Mouse (Mus musculus): ENCODE measurements around the gene Lrrn4cl. TPM values are rescaled to one million over a fixed set of nuclear protein-coding genes. Genes with fewer than 3 reads are reported as not detected.
"Not testable (repeated sequence)": the region's sequence is repeated elsewhere in the genome, so short reads cannot be mapped to it uniquely, and the experiment has no call there.

The Lrrn4cl gene
- polyA plus RNA-seq, 1 experiment from 2014 or later: 3.5 TPM

- no peaks in the 10 kb centered on the region for H3K9me3 ChIP-seq (replicated peaks)
- no peak for ATAC-seq (ENCODE audit: insufficient number of reproducible peaks, low FRiP score, low TSS enrichment, low read depth)
- no peak overlapping the region; the same call in 1 of the 2 replicates for H3K9ac ChIP-seq
- 44% methylated on average over 1 of the region's 1 CpGs for WGBS
- H3K4me2 ChIP-seq (replicated peaks): peak overlapping the region; percentile 70; the same call in 1 of the 2 replicates
- no peak overlapping the region for H3K4me3 ChIP-seq (replicated peaks)
- H3K27me3 ChIP-seq: no peaks in the 10 kb centered on the region
- peaks cover 15% of the 10 kb centered on the region for H3K36me3 ChIP-seq
- H3K4me1 ChIP-seq: peaks cover 18% of the 10 kb centered on the region
- H3K27ac ChIP-seq (replicated peaks): peak overlapping the region; percentile 88
Measured at GRCm38 (mm10) chr19:8886916-8887584, 36.5 kb downstream of the Lrrn4cl start.

DNA sequence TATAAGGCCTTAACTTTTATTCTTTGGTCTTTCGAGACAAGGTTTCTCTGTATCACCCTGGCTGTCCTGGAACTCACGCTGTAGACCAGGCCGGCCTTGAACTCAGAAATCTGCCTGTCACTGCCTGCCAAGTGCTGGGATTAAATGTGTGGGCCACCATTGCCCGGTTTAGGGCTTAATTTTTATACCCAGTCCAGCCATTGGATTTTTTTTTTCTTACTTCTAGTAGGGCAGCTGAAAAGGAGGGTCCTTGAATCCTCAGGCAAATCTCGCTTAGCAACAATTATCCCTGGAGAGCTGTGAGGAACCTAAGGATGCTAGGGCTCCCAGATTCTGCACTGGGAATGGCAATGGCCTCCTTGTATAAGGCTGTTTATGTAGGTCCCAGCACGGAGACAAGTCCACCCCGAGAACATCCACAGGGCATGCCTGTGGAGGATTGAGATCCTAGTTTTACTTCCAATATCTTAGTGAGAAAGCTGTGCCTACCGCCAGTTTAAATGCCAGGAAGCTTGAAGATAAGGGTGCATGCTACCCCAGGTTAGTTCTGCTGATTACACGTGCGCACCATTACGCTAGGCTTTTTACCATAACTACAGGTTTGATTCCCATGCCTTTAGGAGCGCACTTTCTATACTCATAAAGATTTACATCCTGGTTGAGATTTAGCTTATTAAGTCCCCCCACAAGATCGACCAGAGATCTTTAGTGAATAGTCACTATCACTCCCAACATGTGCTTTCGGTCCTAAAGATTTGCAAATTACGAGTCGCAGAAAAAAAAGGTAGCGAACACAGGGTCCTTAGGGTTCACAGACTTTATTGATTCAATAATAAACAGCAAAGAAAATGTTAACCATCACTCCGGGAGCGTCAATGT lies 37.3 kb downstream of the Lrrn4cl start:
- H3K4me1 ChIP-seq: peaks cover 18% of the 10 kb centered on the region
- H3K9ac ChIP-seq: peak overlapping the region; percentile 89
- peak overlapping the region; percentile 88 for H3K27ac ChIP-seq (replicated peaks)
- H3K9me3 ChIP-seq (replicated peaks): no peaks in the 10 kb centered on the region
- ATAC-seq (ENCODE audit: insufficient number of reproducible peaks, low FRiP score, low TSS enrichment, low read depth): no peak
- no peaks in the 10 kb centered on the region for H3K27me3 ChIP-seq
- peak overlapping the region; percentile 70 for H3K4me2 ChIP-seq (replicated peaks)
- H3K36me3 ChIP-seq: peaks cover 15% of the 10 kb centered on the region
- WGBS: 13% methylated on average over 19 of the region's 19 CpGs
- H3K4me3 ChIP-seq (replicated peaks): peak overlapping the region; percentile 70

- ATAC-seq (ENCODE audit: insufficient number of reproducible peaks, low FRiP score, low TSS enrichment, low read depth): peak; percentile 93
- peaks cover 22% of the 10 kb centered on the region for H3K4me1 ChIP-seq
- H3K4me3 ChIP-seq (replicated peaks): peak within 1 kb of the TSS; percentile 70
- H3K27me3 ChIP-seq: no peaks in the 10 kb centered on the region
- H3K9me3 ChIP-seq (replicated peaks): no peaks in the 10 kb centered on the region
- peak within 1 kb of the TSS; percentile 88 for H3K27ac ChIP-seq (replicated peaks)
- peak within 1 kb of the TSS; percentile 70 for H3K4me2 ChIP-seq (replicated peaks)
- H3K36me3 ChIP-seq: peaks cover 15% of the 10 kb centered on the region
- peak within 1 kb of the TSS; percentile 89 for H3K9ac ChIP-seq
- WGBS: under 1% methylated on average over 58 of the region's 58 CpGs
Measured at GRCm38 (mm10) chr19:8888511-8889385, 38.2 kb downstream of the Lrrn4cl start, which contains the start of the genes 1810009A15Rik and Gm49416. 1810009A15Rik (plus strand) TSS chr19:8888853. Gm49416 (plus strand) TSS chr19:8888926.

DNA sequence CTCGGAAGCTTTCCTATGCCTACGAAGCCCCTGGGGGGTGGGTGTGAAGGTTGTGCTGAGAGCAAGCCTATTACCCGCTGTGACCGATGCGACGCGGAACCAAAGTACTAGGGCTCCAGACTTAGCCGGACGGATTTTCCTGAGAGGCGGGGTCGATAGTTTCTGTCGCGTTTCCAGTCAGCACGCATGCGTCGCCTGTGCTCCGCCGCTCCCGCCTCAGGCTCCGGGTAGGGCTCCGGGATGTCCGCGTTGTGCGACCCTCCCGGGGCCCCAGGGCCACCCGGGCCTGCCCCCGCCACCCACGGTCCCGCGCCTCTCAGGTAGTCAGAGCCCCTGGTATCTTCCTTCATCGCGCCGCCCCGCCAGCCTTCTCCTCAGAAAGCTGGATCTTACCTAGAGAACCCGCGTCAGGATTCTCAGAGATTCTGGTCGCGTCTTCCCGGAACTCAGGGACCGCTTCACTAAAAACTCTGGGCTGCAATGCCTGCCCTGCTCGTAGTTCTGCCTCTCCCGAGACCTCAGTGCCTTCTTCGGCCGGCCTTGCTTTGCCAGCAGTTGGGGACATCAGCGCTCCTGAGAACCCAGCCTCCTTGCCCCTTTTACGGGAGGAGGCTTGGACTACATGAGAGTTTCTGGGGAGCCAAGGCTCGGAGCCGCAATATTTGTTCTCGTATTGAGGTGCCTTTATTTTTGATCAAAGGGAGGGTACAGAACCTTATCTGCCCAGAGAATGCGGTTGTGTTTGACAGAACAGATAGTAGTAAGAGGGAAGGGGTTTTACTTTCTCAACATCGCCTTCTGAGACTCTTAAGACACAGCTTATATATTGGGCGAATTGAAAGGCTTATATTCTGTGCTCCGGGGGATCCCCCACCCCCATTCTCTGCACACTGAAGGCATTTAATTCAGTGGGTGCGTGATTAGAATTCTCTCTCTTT lies 42.5 kb downstream of the Lrrn4cl start, which contains the start of gene Ints5:
Gene Ints5, plus strand, starts transcription at position 177 of the 938 bp plus-strand sequence.
- peak within 1 kb of the TSS; percentile 89 for H3K9ac ChIP-seq
- peaks cover 35% of the 10 kb centered on the region for H3K4me1 ChIP-seq
- no peaks in the 10 kb centered on the region for H3K9me3 ChIP-seq (replicated peaks)
- peak within 1 kb of the TSS; percentile 90 for H3K27ac ChIP-seq (replicated peaks)
- peaks cover 37% of the 10 kb centered on the region for H3K36me3 ChIP-seq
- WGBS: 2% methylated on average over 54 of the region's 54 CpGs
- H3K4me2 ChIP-seq (replicated peaks): peak within 1 kb of the TSS; percentile 72
- peak; percentile 40 for ATAC-seq (ENCODE audit: insufficient number of reproducible peaks, low FRiP score, low TSS enrichment, low read depth)
- peak within 1 kb of the TSS; percentile 88 for H3K4me3 ChIP-seq (replicated peaks)
- no peaks in the 10 kb centered on the region for H3K27me3 ChIP-seq

DNA sequence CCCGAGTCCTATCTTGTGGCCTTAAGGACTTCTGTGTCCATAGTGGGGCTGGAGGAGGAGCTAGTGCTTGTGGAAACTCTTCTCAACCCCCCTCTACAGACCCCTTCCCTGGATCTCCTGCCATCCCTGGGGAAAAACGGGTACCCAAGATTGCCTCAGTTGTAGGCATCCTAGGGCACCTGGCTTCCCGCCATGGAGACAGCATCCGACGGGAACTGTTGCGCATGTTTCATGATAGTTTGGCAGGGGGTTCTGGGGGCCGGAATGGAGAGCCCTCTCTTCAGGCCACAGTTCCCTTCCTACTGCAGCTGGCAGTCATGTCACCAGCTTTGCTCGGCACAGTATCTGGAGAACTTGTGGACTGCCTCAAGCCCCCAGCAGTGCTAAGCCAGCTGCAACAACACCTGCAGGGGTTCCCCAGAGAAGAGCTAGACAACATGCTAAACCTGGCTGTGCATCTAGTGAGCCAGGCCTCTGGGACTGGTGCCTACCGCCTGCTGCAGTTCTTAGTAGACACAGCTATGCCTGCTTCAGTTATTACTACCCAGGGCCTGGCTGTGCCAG lies 44.9 kb downstream of the Lrrn4cl start:
- no peaks in the 10 kb centered on the region for H3K27me3 ChIP-seq
- peaks cover 33% of the 10 kb centered on the region for H3K36me3 ChIP-seq
- H3K4me2 ChIP-seq (replicated peaks): no peak overlapping the region
- no peak overlapping the region for H3K9ac ChIP-seq
- no peak for ATAC-seq (ENCODE audit: insufficient number of reproducible peaks, low FRiP score, low TSS enrichment, low read depth)
- H3K4me1 ChIP-seq: peaks cover 38% of the 10 kb centered on the region
- H3K27ac ChIP-seq (replicated peaks): no peak overlapping the region
- no peaks in the 10 kb centered on the region for H3K9me3 ChIP-seq (replicated peaks)
- 88% methylated on average over 9 of the region's 9 CpGs for WGBS
- H3K4me3 ChIP-seq (replicated peaks): no peak overlapping the region

- not testable (repeated sequence) for H3K4me2 ChIP-seq (replicated peaks); H3K4me3 ChIP-seq (replicated peaks); ATAC-seq (ENCODE audit: insufficient number of reproducible peaks, low FRiP score, low TSS enrichment, low read depth); H3K9me3 ChIP-seq (replicated peaks); H3K27me3 ChIP-seq
- peaks cover 26% of the 10 kb centered on the region for H3K36me3 ChIP-seq
- WGBS: 91% methylated on average over 5 of the region's 5 CpGs
- H3K4me1 ChIP-seq: peaks cover 38% of the 10 kb centered on the region
- peak overlapping the region; percentile 2; the same call in 1 of the 2 replicates for H3K9ac ChIP-seq
- 0 out of 2 replicates have a peak overlapping the region, but pooled peaks have one; percentile 28 for H3K27ac ChIP-seq (replicated peaks)
Measured at GRCm38 (mm10) chr19:8896231-8896630, 45.7 kb downstream of the Lrrn4cl start.

DNA sequence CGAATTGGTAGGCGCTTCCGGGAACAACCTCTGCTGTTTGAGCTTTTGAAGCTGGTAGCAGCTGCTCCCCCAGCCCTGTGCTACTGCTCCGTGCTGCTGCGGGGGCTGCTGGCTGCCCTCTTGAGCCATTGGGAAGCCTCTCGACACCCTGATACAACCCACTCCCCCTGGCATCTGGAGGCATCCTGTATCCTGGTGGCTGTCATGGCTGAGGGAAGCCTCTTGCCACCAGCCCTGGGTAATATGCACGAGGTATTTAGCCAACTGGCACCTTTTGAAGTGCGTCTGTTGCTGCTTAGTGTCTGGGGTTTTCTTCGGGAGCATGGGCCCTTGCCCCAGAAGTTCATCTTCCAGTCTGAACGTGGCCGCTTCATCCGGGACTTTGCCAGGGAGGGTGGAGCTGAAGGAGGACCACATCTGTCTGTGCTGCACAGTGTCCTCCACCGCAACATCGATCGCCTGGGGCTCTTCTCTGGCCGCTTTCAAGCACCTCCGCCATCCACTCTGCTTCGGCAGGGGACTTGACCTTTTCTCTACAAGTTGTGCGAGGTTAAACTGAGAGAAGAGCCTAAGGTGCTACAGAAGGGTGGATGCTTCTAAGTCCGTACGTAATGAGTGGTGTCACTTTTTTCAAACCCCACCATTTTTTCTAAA lies 46.8 kb downstream of the Lrrn4cl start:
- Histone ChIP-seq H3K36me3 (peaks cover 33% of the 10 kb centered on the region), H3K4me1 (peaks cover 38% of the 10 kb centered on the region), H3K4me3 (replicated peaks) (peak overlapping the region; percentile 81), H3K27ac (replicated peaks) (peak overlapping the region; percentile 92), H3K4me2 (replicated peaks) (peak overlapping the region; percentile 61), H3K9ac (peak overlapping the region; percentile 33)
- ATAC-seq (ENCODE audit: insufficient number of reproducible peaks, low FRiP score, low TSS enrichment, low read depth): peak; percentile 20
- H3K9me3 ChIP-seq (replicated peaks); H3K27me3 ChIP-seq: not testable (repeated sequence)
- WGBS: 13% methylated on average over 21 of the region's 21 CpGs

DNA sequence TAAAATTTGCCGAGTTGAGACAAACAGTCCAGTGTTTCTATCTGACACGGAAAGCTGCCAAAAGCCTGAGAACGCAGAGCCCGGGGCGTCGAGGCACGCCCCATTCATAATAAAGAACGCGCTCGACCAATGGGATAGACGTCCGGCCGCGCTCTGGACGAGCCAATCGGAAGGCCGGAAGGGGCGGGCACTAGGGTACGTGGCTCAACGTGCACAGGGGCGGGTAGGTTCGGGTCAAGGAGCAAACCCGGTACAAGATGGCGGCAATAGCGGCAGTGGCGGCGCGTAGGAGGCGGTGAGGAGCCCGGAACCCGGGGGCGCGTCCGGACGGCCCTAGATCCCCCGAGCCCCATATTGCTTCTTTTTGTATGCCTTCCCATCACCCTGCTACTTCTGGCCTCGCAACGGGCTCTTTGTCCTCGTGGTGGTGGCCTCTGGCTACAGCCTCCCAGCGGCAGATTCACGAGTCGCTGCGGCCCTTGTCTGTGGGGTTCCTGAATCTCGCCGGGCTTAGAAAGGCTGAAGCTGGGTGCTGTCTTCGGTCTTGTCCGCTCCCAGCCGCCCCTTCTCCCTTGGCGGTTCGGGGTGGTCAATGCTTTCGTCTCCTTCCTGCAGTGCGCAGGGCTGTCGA lies 47.4 kb downstream of the Lrrn4cl start, which contains the start of gene Ganab:
Gene Ganab, plus strand, starts transcription at position 207 of the 631 bp plus-strand sequence.
- peak; percentile 98 for ATAC-seq (ENCODE audit: insufficient number of reproducible peaks, low FRiP score, low TSS enrichment, low read depth)
- peaks cover 38% of the 10 kb centered on the region for H3K4me1 ChIP-seq
- peak within 1 kb of the TSS; percentile 92 for H3K27ac ChIP-seq (replicated peaks)
- under 1% methylated on average over 53 of the region's 53 CpGs for WGBS
- H3K9me3 ChIP-seq (replicated peaks): no peaks in the 10 kb centered on the region
- peak within 1 kb of the TSS; percentile 92 for H3K9ac ChIP-seq
- H3K4me3 ChIP-seq (replicated peaks): peak within 1 kb of the TSS; percentile 81
- H3K27me3 ChIP-seq: no peaks in the 10 kb centered on the region
- H3K4me2 ChIP-seq (replicated peaks): peak within 1 kb of the TSS; percentile 61
- H3K36me3 ChIP-seq: peaks cover 37% of the 10 kb centered on the region

GRCm38 (mm10) chr19:8898576-8898975 lies 48.0 kb downstream of the Lrrn4cl start:
- H3K9ac ChIP-seq: peak overlapping the region; percentile 92
- 3% methylated on average over 13 of the region's 13 CpGs for WGBS
- H3K36me3 ChIP-seq: peaks cover 42% of the 10 kb centered on the region

More at GRCm38 (mm10) chr19:8898576-8898975, 48.0 kb downstream of the Lrrn4cl start:
- no peak for ATAC-seq (ENCODE audit: insufficient number of reproducible peaks, low FRiP score, low TSS enrichment, low read depth)
- Histone ChIP-seq H3K4me3 (replicated peaks) (peak overlapping the region; percentile 81), H3K9me3 (replicated peaks) (no peaks in the 10 kb centered on the region), H3K4me2 (replicated peaks) (peak overlapping the region; percentile 61), H3K27me3 (no peaks in the 10 kb centered on the region), H3K4me1 (peaks cover 36% of the 10 kb centered on the region), H3K27ac (replicated peaks) (peak overlapping the region; percentile 92)
